Mouse (Mus musculus): Measurements from ENCODE around the gene Ctso. TPM values are rescaled to one million over a fixed set of nuclear protein-coding genes. Genes with fewer than 3 reads are reported as not detected.
A peak's percentile ranks its signal among the peaks of the same experiment; 100 is the strongest.

The Ctso gene
- polyA plus RNA-seq, 1 experiment from 2014 or later, result 15.8 TPM

DNA sequence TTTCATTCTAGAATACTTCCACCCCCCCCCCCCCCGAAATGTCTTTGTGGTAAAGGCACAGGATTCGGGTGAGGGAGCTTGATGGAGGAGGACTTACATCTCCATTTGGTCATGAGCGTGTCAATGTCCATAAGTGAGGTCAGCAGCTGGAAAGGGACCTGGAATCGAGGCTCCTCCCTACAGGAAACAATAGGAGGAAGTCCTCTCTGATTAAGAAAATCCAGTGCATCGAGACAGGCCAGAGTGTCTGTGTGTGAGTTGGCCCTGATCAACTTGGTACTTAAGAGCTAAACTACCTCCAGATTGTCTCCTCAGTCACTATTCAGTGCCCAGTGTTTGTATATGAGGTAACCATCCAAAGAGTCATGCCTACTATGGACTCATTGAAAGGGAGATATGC lies 28.9 kb downstream of the Ctso start:
- H3K27ac ChIP-seq (replicated peaks), result no peak overlapping the region
- no peaks in the 10 kb centered on the region for H3K36me3 ChIP-seq
- no peak overlapping the region for H3K4me3 ChIP-seq
- ATAC-seq (ENCODE audit: extremely low read depth, insufficient number of reproducible peaks, low FRiP score, low TSS enrichment), result no peak
- WGBS, result 56% methylated on average over 5 of the region's 5 CpGs
- H3K9me3 ChIP-seq, result no peaks in the 10 kb centered on the region
- H3K4me1 ChIP-seq, result no peaks in the 10 kb centered on the region
- no peak overlapping the region for H3K4me2 ChIP-seq
- H3K27me3 ChIP-seq (replicated peaks), result no peaks in the 10 kb centered on the region
- H3K9ac ChIP-seq, result no peak overlapping the region

DNA sequence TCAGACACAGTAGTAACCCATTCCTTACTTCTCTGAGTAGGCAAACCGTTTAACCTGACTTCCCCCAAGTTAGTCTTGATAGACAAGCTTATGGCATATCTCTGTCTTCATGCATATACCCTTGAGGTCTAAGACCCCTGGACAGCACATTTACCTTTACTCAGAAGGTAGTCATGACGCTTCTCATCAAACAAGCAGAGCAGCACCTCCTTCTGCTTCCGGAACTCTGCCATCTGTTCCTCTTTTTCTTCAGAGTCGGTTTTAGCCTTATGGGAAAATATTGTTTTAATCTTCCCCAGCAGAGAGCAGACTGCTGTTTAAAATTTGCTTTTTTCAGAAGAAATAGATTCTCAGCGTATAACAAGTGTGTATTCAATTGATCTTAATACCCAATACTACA lies 31.4 kb downstream of the Ctso start:
- no peak overlapping the region for H3K9ac ChIP-seq
- no peak overlapping the region for H3K4me2 ChIP-seq
- 77% methylated on average over 5 of the region's 5 CpGs for WGBS
- H3K4me3 ChIP-seq, result no peak overlapping the region
- H3K4me1 ChIP-seq, result no peaks in the 10 kb centered on the region
- H3K27ac ChIP-seq (replicated peaks), result no peak overlapping the region
- ATAC-seq (ENCODE audit: extremely low read depth, insufficient number of reproducible peaks, low FRiP score, low TSS enrichment), result no peak
- H3K36me3 ChIP-seq, result no peaks in the 10 kb centered on the region
- no peaks in the 10 kb centered on the region for H3K27me3 ChIP-seq (replicated peaks)
- H3K9me3 ChIP-seq, result no peaks in the 10 kb centered on the region

DNA sequence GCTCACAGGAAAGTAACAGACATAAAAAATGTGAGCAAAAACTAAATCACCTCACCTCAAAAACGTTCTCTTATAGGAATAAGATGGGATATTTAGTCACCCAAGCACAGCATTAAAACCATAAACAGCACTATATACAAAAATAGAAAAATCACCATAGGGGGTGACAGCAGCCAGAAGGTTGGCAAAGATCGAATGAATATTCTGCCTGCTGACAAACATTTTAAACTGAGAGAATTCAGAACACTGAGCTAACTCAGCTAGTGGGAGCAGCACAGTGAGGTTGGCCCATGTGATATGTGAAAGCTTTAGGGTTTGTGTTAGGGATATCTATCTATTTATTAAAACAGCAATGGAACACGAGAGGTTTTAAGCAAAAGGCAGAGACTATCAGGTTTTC lies 32.2 kb downstream of the Ctso start:
- no peak for ATAC-seq (ENCODE audit: extremely low read depth, insufficient number of reproducible peaks, low FRiP score, low TSS enrichment)
- WGBS, result 58% methylated on average over 3 of the region's 3 CpGs
- H3K9ac ChIP-seq, result no peak overlapping the region

DNA sequence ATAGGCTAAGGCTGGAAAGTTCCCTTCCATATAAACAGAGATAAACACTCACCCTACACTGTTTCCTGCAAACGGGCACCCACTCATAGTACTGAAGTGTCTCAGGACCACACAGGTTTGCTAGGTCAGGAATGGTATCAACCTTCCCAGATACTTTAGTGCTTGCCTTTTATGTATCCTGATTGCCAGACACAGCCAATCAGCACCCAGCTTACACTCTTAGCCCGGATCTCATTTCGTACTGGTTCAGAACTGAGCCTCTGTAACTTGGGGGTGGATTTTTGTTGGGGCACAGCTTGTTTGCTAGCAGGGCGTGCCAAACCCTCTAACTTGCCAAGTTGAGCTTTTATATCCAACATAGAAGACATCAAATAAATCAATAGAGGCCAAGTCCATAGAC lies 43.2 kb downstream of the Ctso start:
- no peaks in the 10 kb centered on the region for H3K36me3 ChIP-seq
- H3K9me3 ChIP-seq, result no peaks in the 10 kb centered on the region
- H3K27ac ChIP-seq (replicated peaks), result no peak overlapping the region
- no peaks in the 10 kb centered on the region for H3K27me3 ChIP-seq (replicated peaks)
- no peak for ATAC-seq (ENCODE audit: extremely low read depth, insufficient number of reproducible peaks, low FRiP score, low TSS enrichment)
- no peak overlapping the region for H3K4me2 ChIP-seq
- H3K4me1 ChIP-seq, result peaks cover 9% of the 10 kb centered on the region
- H3K4me3 ChIP-seq, result no peak overlapping the region
- H3K9ac ChIP-seq, result no peak overlapping the region
- WGBS, result 45% methylated on average over 4 of the region's 4 CpGs

More for the DNA sequence above, 32.2 kb downstream of the Ctso start:
- Histone ChIP-seq H3K4me3 (no peak overlapping the region), H3K4me1 (no peaks in the 10 kb centered on the region), H3K9me3 (no peaks in the 10 kb centered on the region), H3K4me2 (no peak overlapping the region), H3K36me3 (no peaks in the 10 kb centered on the region), H3K27me3 (replicated peaks) (no peaks in the 10 kb centered on the region), H3K27ac (replicated peaks) (no peak overlapping the region)

DNA sequence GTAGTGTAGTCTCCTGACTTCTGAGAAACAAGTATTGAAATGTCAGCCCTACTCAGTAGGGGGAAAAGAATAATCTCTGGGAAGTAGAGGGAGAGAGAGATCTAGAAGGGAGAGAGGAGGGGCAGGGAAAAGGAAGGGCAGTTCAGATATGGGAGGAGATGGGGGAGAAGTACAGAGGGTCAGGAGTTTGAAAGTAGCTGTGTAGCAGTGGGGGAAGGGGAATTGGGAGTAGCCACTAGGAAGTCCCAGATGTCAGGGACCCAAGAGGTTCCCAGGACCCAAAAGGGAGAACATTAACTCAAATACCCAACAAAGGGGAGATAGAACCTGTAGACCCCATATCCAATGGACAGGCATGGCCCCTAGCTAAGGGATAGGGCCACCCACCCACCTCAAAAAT lies 43.7 kb downstream of the Ctso start, which contains the start of gene Tdo2:
Gene Tdo2, minus strand, starts transcription at position 101 of the 400 bp plus-strand sequence.
- no peaks in the 10 kb centered on the region for H3K36me3 ChIP-seq
- no peak within 1 kb of the TSS for H3K4me3 ChIP-seq
- peaks cover 9% of the 10 kb centered on the region for H3K4me1 ChIP-seq
- H3K27ac ChIP-seq (replicated peaks), result no peak within 1 kb of the TSS
- ATAC-seq (ENCODE audit: extremely low read depth, insufficient number of reproducible peaks, low FRiP score, low TSS enrichment), result no peak
- H3K9ac ChIP-seq, result no peak within 1 kb of the TSS
- no peak within 1 kb of the TSS for H3K4me2 ChIP-seq
- no peaks in the 10 kb centered on the region for H3K27me3 ChIP-seq (replicated peaks)
- no peaks in the 10 kb centered on the region for H3K9me3 ChIP-seq

DNA sequence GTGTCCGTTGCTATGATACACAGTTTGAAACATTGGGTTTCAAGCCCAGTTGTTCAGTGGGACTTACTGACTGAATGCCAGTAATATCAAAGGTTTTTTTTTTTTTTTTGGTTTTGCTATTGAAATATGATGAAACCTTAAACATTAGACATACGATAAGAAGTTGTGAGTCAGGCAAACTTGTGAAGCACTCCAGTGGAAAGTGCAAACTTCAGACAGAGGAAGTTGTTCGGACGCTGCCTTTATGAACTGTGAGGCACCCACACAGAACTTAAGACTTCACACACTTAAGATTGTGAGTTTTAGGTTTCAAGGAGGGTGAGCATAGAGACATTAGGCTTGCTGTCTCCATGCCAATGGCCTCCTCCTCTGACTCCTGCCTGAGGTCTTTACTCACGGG lies 49.2 kb downstream of the Ctso start:
- Histone ChIP-seq H3K9me3 (no peaks in the 10 kb centered on the region), H3K4me2 (no peak overlapping the region), H3K27ac (replicated peaks) (no peak overlapping the region), H3K36me3 (no peaks in the 10 kb centered on the region), H3K4me3 (no peak overlapping the region), H3K27me3 (replicated peaks) (no peaks in the 10 kb centered on the region), H3K9ac (no peak overlapping the region), H3K4me1 (peaks cover 12% of the 10 kb centered on the region; the same call in 1 of the 2 replicates)
- 81% methylated on average over 5 of the region's 5 CpGs for WGBS
- no peak for ATAC-seq (ENCODE audit: extremely low read depth, insufficient number of reproducible peaks, low FRiP score, low TSS enrichment)

DNA sequence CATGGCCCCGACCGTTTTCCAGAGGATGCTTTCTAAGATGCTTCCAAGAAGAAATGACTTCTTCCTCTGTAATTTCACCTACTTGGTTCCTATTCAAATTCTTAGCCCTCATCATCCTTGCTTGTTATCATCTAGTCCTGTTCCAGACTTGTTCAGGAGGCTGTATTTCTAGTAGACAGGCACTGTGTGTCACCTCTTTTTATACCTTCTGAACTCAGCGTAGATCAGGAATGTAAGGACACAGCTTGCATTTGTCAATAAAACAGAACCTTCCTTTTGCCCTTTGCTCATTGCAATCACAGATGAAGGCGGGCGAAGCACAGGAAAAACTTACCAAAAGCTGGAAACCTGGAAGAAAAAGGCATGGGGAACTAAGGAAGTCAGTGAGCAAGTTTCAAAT lies 49.6 kb downstream of the Ctso start, which contains the start of gene Asic5:
Gene Asic5, plus strand, starts transcription at position 301 of the 400 bp plus-strand sequence.
- 79% methylated on average over 5 of the region's 5 CpGs for WGBS
- Histone ChIP-seq H3K4me3 (no peak within 1 kb of the TSS), H3K27me3 (replicated peaks) (no peaks in the 10 kb centered on the region), H3K27ac (replicated peaks) (no peak within 1 kb of the TSS), H3K9me3 (no peaks in the 10 kb centered on the region), H3K36me3 (no peaks in the 10 kb centered on the region), H3K4me2 (no peak within 1 kb of the TSS), H3K4me1 (peaks cover 12% of the 10 kb centered on the region; the same call in 1 of the 2 replicates), H3K9ac (no peak within 1 kb of the TSS)
- ATAC-seq (ENCODE audit: extremely low read depth, insufficient number of reproducible peaks, low FRiP score, low TSS enrichment), result no peak

DNA sequence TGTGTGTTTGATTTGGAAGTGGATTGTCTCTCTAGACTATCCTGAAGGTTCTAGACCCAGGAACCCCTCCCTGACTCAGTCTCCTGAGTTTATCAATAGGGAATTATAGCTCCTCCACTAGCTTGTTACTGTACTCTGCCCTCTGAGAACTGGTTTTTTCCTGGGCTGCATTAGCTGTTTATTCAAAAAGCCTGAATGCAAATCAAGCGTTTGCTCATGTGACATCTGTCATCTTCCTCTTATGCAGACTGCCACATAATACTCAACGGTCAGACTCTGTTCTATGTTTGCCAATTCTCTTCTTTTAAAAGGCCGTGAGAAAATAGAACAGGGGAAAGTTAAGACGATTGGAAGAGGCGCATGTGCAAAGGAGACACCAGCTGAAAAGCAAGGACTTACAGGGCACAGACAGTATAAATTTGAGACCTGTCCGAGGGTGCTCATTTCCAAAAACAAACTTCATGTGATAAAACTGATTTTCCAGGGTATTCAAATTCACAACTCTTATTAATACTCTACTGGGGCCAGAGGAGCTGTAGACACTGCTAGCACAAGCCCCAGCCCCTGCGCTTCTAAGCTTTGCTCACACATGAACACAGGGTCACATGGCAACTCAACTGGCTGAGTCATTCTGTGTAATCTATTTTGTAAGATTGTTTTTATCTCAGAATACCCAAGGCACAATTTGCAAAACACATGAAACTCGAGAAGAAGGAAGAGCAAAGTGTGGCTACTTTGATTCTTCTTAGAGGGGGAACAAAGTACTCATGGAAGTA lies 50.9 kb downstream of the Ctso start:
- 68% methylated on average over 8 of the region's 8 CpGs for whole genome bisulfite sequencing
- ATAC-seq (ENCODE audit: extremely low read depth, insufficient number of reproducible peaks, low FRiP score, low TSS enrichment), result no peak
- H3K9ac ChIP-seq, result no peak overlapping the region

DNA sequence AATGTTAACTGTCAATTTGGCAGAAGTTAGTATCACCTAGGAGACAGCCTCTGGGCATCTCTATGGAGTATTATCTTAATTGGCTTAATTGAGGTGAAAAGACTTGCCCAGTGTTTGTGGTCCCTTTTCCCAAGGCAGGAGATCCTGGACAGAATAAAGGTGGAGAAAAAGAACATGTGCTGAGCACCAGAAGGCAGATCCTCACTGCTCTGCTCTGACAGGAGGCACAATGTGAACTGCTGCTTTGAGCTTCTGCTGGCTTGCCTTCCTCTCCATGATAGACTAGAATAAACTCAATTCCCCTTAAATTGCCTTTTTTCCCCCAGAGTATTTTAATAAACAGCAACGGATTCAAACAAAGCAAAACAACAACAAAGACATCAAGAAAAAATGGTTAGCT lies 52.7 kb downstream of the Ctso start:
- Histone ChIP-seq H3K4me1 (peaks cover 24% of the 10 kb centered on the region), H3K36me3 (no peaks in the 10 kb centered on the region), H3K9me3 (no peaks in the 10 kb centered on the region), H3K27ac (replicated peaks) (no peak overlapping the region), H3K27me3 (replicated peaks) (no peaks in the 10 kb centered on the region), H3K4me3 (no peak overlapping the region), H3K4me2 (no peak overlapping the region), H3K9ac (no peak overlapping the region)
- 68% methylated on average over 1 of the region's 1 CpGs for WGBS
- no peak for ATAC-seq (ENCODE audit: extremely low read depth, insufficient number of reproducible peaks, low FRiP score, low TSS enrichment)

More for the DNA sequence above, 50.9 kb downstream of the Ctso start:
- Histone ChIP-seq H3K9me3 (no peaks in the 10 kb centered on the region), H3K4me2 (no peak overlapping the region), H3K27ac (replicated peaks) (no peak overlapping the region), H3K27me3 (replicated peaks) (no peaks in the 10 kb centered on the region), H3K4me3 (no peak overlapping the region), H3K4me1 (peaks cover 12% of the 10 kb centered on the region; the same call in 1 of the 2 replicates), H3K36me3 (no peaks in the 10 kb centered on the region)

DNA sequence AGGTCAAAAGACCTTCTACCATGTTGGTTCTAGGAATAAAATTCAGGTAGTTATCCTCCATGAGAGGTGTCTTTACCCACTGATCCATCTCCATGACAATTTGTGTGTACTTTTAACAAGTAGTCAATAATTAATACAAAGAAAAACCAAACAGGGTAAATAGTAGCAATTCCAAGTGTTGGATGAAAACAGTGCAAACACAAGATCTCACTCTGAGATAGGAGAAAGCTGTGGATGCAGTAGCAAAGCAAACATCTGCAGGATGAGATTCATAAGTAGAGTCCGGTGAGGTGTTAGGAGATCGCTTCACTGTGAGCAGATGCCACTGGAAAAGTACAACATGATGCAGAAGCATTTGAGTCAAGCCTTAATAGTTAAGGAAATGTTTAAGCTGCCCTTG lies 53.7 kb downstream of the Ctso start:
- ATAC-seq (ENCODE audit: extremely low read depth, insufficient number of reproducible peaks, low FRiP score, low TSS enrichment), result no peak
- no peak overlapping the region for H3K27ac ChIP-seq (replicated peaks)
- no peaks in the 10 kb centered on the region for H3K9me3 ChIP-seq
- no peak overlapping the region for H3K4me3 ChIP-seq
- peaks cover 31% of the 10 kb centered on the region for H3K4me1 ChIP-seq
- H3K36me3 ChIP-seq, result no peaks in the 10 kb centered on the region
- H3K4me2 ChIP-seq, result no peak overlapping the region
- 81% methylated on average over 2 of the region's 2 CpGs for WGBS
- H3K27me3 ChIP-seq (replicated peaks), result no peaks in the 10 kb centered on the region
- no peak overlapping the region for H3K9ac ChIP-seq

DNA sequence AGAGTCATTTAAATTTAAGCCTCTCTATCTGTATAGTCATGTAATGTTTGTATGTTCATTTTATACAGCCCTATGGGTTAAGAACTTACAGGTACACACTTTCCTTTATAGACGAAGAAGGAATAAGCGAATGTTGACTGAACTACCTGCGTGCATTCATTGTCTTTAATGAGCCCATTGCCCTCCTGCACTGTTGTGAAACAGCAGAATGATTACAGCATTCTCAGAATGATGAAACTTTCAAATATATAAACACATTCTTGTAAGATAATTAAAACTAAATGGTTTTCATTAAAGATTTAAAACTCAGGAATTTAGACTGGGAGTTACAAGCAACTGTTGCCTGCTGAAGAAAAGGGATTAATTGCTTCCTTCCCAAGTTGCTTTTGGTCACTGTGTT lies 55.2 kb downstream of the Ctso start:
- H3K4me2 ChIP-seq, result no peak overlapping the region
- H3K27me3 ChIP-seq (replicated peaks), result no peaks in the 10 kb centered on the region
- no peak overlapping the region for H3K27ac ChIP-seq (replicated peaks)
- no peak overlapping the region for H3K9ac ChIP-seq
- 84% methylated on average over 3 of the region's 3 CpGs for WGBS
- H3K9me3 ChIP-seq, result no peaks in the 10 kb centered on the region
- H3K36me3 ChIP-seq, result no peaks in the 10 kb centered on the region
- no peak overlapping the region for H3K4me3 ChIP-seq
- ATAC-seq (ENCODE audit: extremely low read depth, insufficient number of reproducible peaks, low FRiP score, low TSS enrichment), result no peak
- peaks cover 26% of the 10 kb centered on the region for H3K4me1 ChIP-seq

DNA sequence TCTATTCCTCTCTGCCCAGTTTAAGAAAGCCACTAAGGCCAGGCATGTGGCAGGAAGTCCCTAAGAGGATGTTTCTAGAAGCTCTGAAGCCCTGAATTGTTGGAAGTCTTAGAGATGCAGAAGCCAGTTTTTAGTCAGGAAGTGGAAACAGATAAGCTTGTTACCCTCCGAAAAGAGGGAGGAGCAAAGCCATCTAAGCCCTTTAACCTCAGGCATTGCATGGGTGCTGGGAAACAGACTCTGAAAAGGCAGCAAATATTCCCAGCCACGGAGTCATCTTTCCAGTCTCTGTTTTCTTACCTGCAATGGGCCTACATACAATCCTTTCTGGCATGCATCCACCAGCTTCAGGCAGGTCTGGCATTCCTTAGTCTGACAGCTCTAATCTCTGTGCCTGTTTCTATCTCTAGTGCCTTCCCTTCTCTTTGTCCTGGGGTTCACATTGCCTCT lies 57.3 kb downstream of the Ctso start:
- H3K9ac ChIP-seq, result no peak overlapping the region
- H3K4me1 ChIP-seq, result peaks cover 19% of the 10 kb centered on the region
- ATAC-seq (ENCODE audit: extremely low read depth, insufficient number of reproducible peaks, low FRiP score, low TSS enrichment), result peak; percentile 54; the same call in 1 of the 2 replicates
- no peaks in the 10 kb centered on the region for H3K27me3 ChIP-seq (replicated peaks)
- no peak overlapping the region for H3K4me3 ChIP-seq
- no peaks in the 10 kb centered on the region for H3K9me3 ChIP-seq
- H3K27ac ChIP-seq (replicated peaks), result peak overlapping the region; percentile 85
- no peaks in the 10 kb centered on the region for H3K36me3 ChIP-seq
- WGBS, result 0% methylated on average over 2 of the region's 2 CpGs
- H3K4me2 ChIP-seq, result peak overlapping the region; percentile 28; the same call in 1 of the 2 replicates
